Mouse (Mus musculus) frontal cortex, postnatal 10 days (tissue): ENCODE data around the gene Rgs5.

Experiments used
- DNase-seq, 2 experiments: peaks; one replicate each; pipeline ENCODE4 v3.0.0; 2022; ENCODE audit warnings: low spot score in 2 of 2, mixed read lengths in 1 of 2

Rgs5 gene

GRCm38 (mm10) chr1:169726319-169726718 is 71.0 kb downstream of the Rgs5 start:
- no peak for DNase-seq

- no peak for DNase-seq
Observed at GRCm38 (mm10) chr1:169730599-169731100, 75.3 kb downstream of the Rgs5 start.

GRCm38 (mm10) chr1:169736139-169736538 is 80.8 kb downstream of the Rgs5 start:
- DNase-seq: no peak

- no peak for DNase-seq
Observed at GRCm38 (mm10) chr1:169737231-169737630, 81.9 kb downstream of the Rgs5 start.

GRCm38 (mm10) chr1:169741147-169741546 is 85.8 kb downstream of the Rgs5 start:
- DNase-seq: no peak
